Mouse (Mus musculus) midbrain, postnatal 0 days (tissue): ENCODE results near the gene Hspa12a. TPM values are rescaled to one million over a fixed set of nuclear protein-coding genes. Genes with fewer than 3 reads are reported as not detected.
A peak's percentile ranks its signal among the peaks of the same experiment; 100 is the strongest.

ENCODE experiments used
- ATAC-seq: fragments of 200-750 bp; cut with Nextera tagmentation; 2 replicates; pipeline ENCODE4 v1.8.0; 2017; ENCODE audit warnings: moderate number of reproducible peaks, mild to moderate bottlenecking, moderate TSS enrichment, moderate library complexity; ENCODE audit not compliant: low FRiP score
- DNase-seq: peaks from one replicate; pipeline ENCODE4 v3.0.0-alpha.2; 2015; ENCODE audit warnings: low spot score
- H3K27ac ChIP-seq: fragments of 300-500 bp; sonication (generic); 2 replicates; pipeline ENCODE4 v1.5.1; 2014; ENCODE audit warnings: low read depth, mild to moderate bottlenecking, low read length, mixed read lengths
- H3K27me3 ChIP-seq: fragments of 300-500 bp; sonication (generic); 2 replicates; pipeline ENCODE4 v1.6.1; 2014; ENCODE audit warnings: low read length, control low read depth, mixed read lengths; ENCODE audit not compliant: insufficient read depth
- H3K36me3 ChIP-seq: fragments of 300-500 bp; sonication (generic); 2 replicates; pipeline ENCODE4 v1.6.1; 2014; ENCODE audit warnings: low read length, control low read depth, mixed read lengths; ENCODE audit not compliant: insufficient read depth
- H3K4me1 ChIP-seq: fragments of 300-500 bp; sonication (generic); 2 replicates; pipeline ENCODE4 v1.6.1; 2014; ENCODE audit warnings: mild to moderate bottlenecking, control low read depth, antibody characterized with exemption, low read length, mixed read lengths; ENCODE audit not compliant: insufficient read depth
- H3K4me2 ChIP-seq: fragments of 300-500 bp; sonication (generic); 2 replicates; pipeline ENCODE4 v1.6.1; 2014; ENCODE audit warnings: low read depth, mild to moderate bottlenecking, low read length, mixed read lengths; ENCODE audit not compliant: poor library complexity, severe bottlenecking
- H3K4me3 ChIP-seq: fragments of 300-500 bp; sonication (generic); 2 replicates; pipeline ENCODE4 v1.5.1; 2014; ENCODE audit warnings: low read depth, mild to moderate bottlenecking, low read length, moderate library complexity
- H3K9ac ChIP-seq: fragments of 300-500 bp; sonication (generic); replicated peaks from 2 replicates; pipeline ENCODE4 v1.6.1; 2014; ENCODE audit warnings: mild to moderate bottlenecking, low read length, moderate library complexity, mixed read lengths; ENCODE audit not compliant: poor library complexity, severe bottlenecking
- H3K9me3 ChIP-seq: fragments of 300-500 bp; sonication (generic); 2 replicates; pipeline ENCODE4 v1.6.1; 2016; ENCODE audit warnings: low read length, control low read depth
- CTCF ChIP-seq: IDR thresholded peaks from 2 replicates; pipeline ENCODE4 v1.5.1; 2016; ENCODE audit warnings: antibody characterized with exemption, mild to moderate bottlenecking
- WGBS: fragments of 180-500 bp; shearing (Covaris S2); extraction: QIAGEN DNeasy Blood & Tissue Kit; methylation state at CpG from one replicate; pipeline ENCODE4 v1.1.7; 2014; 5-methylcytosine and 5-hydroxymethylcytosine counted together
- microRNA-seq: library from miRNA; unstranded; fragments of <30 nt; microRNA quantifications from one replicate; pipeline ENCODE4, GENCODE M21; 2016; ENCODE audit warnings: borderline number of aligned reads
- polyA plus RNA-seq: library from polyadenylated mRNA; unstranded; fragments of >200 nt; fragmentation: Nextera tagmentation; extraction: Ambion mirVana; gene quantifications from 2 replicates; pipeline ENCODE4 v1.2.1, GENCODE M21; 2015
- total RNA-seq: library from RNA; depleted of rRNA; stranded (reverse); fragments of >200 nt; gene quantifications from 2 replicates; pipeline ENCODE4 v1.2.3, GENCODE M21; 2014; rRNA removed

Hspa12a gene
- total and polyA plus RNA-seq, 2 experiments from 2014 or later: 53.8 to 73.7 TPM

- no peaks in the 10 kb centered on the region for H3K36me3 ChIP-seq
- TF ChIP-seq CTCF: no peak
- H3K4me1 ChIP-seq: no peaks in the 10 kb centered on the region
- no peak overlapping the region for H3K4me3 ChIP-seq
- DNase-seq (no peak), ATAC-seq (no peak)
- H3K9me3 ChIP-seq: no peaks in the 10 kb centered on the region
- H3K27ac ChIP-seq: no peak overlapping the region
- 93% methylated on average over 4 of the region's 4 CpGs for WGBS
- no peak overlapping the region for H3K9ac ChIP-seq
- no peak overlapping the region for H3K4me2 ChIP-seq
- H3K27me3 ChIP-seq: no peaks in the 10 kb centered on the region
Measured at GRCm38 (mm10) chr19:58758871-58759270, 184.6 kb downstream of the Hspa12a start.

GRCm38 (mm10) chr19:58751504-58751903, 191.9 kb downstream of the Hspa12a start:
- H3K9ac ChIP-seq: no peak overlapping the region
- no peak overlapping the region for H3K4me2 ChIP-seq
- no peaks in the 10 kb centered on the region for H3K9me3 ChIP-seq
- no peak overlapping the region for H3K27ac ChIP-seq
- no peaks in the 10 kb centered on the region for H3K36me3 ChIP-seq
- H3K4me1 ChIP-seq: no peaks in the 10 kb centered on the region
- WGBS: 58% methylated on average over 2 of the region's 2 CpGs
- ATAC-seq (no peak), DNase-seq (no peak)
- no peak overlapping the region for H3K4me3 ChIP-seq
- H3K27me3 ChIP-seq: no peaks in the 10 kb centered on the region
- no peak for TF ChIP-seq CTCF

- DNase-seq: no peak
- Histone ChIP-seq H3K36me3 (no peaks in the 10 kb centered on the region), H3K27me3 (no peaks in the 10 kb centered on the region), H3K4me3 (no peak overlapping the region), H3K9me3 (no peaks in the 10 kb centered on the region), H3K4me2 (no peak overlapping the region), H3K4me1 (no peaks in the 10 kb centered on the region), H3K27ac (no peak overlapping the region), H3K9ac (no peak overlapping the region)
- TF ChIP-seq CTCF: no peak
- ATAC-seq: no peak
- 88% methylated on average over 2 of the region's 2 CpGs for WGBS
Measured at GRCm38 (mm10) chr19:58750822-58751221, 192.6 kb downstream of the Hspa12a start.

- ATAC-seq (no peak), DNase-seq (no peak)
- no peak overlapping the region for H3K9ac ChIP-seq
- no peak overlapping the region for H3K27ac ChIP-seq
- H3K27me3 ChIP-seq: no peaks in the 10 kb centered on the region
- 88% methylated on average over 9 of the region's 9 CpGs for WGBS
- no peak overlapping the region for H3K4me3 ChIP-seq
- H3K36me3 ChIP-seq: no peaks in the 10 kb centered on the region
- H3K4me1 ChIP-seq: no peaks in the 10 kb centered on the region
- no peaks in the 10 kb centered on the region for H3K9me3 ChIP-seq
- no peak for TF ChIP-seq CTCF
- no peak overlapping the region for H3K4me2 ChIP-seq
Measured at GRCm38 (mm10) chr19:58747498-58748000, 195.9 kb downstream of the Hspa12a start.

Small RNAs within 50 kb of the gene (microRNA-seq; reads per million reads assigned to microRNA genes)
- gene Mir3086: 4.7 reads per million, percentile 10 among the genes with 10 or more reads in this experiment

Other genes starting within 250 kb of the Hspa12a start
- gene Pnliprp1, start 214.8 kb downstream of the Hspa12a start, total RNA-seq: not detected in 2 replicates
- 0.38 TPM in 1 of 2 replicates, not detected in the other for gene Pnliprp1, start 214.8 kb downstream of the Hspa12a start, polyA plus RNA-seq
- gene Pnliprp2, start 183.9 kb downstream of the Hspa12a start, total RNA-seq: 0.27 TPM in 1 of 2 replicates, not detected in the other
- gene Pnliprp2, start 183.9 kb downstream of the Hspa12a start, polyA plus RNA-seq: not detected in 2 replicates
- not detected in 2 replicates for gene 1700019N19Rik, start 149.2 kb downstream of the Hspa12a start, total RNA-seq
- not detected in 2 replicates for gene 1700019N19Rik, start 149.2 kb downstream of the Hspa12a start, polyA plus RNA-seq
- gene Eno4, start 229 bp downstream of the Hspa12a start, total RNA-seq: 0.42 and 0.71 TPM in 2 replicates
- gene Eno4, start 229 bp downstream of the Hspa12a start, polyA plus RNA-seq: 1.3 and 1.5 TPM in 2 replicates
- 69.8 and 70.9 TPM in 2 replicates for gene Shtn1, start 132.4 kb upstream of the Hspa12a start, total RNA-seq
- 67.5 and 68.1 TPM in 2 replicates for gene Shtn1, start 132.4 kb upstream of the Hspa12a start, polyA plus RNA-seq
- not detected in 2 replicates for gene Vax1, start 226.4 kb upstream of the Hspa12a start, total RNA-seq
- 0.91 and 2.2 TPM in 2 replicates for gene Vax1, start 226.4 kb upstream of the Hspa12a start, polyA plus RNA-seq